Mouse (Mus musculus) layer of hippocampus, postnatal 25 days (tissue): ENCODE measurements around the gene E130116L18Rik. TPM values are rescaled to one million over a fixed set of nuclear protein-coding genes. Genes with fewer than 3 reads are reported as not detected.
"Not testable (repeated sequence)": the region's sequence is repeated elsewhere in the genome, so short reads cannot be mapped to it uniquely, and the experiment has no call there.

Experiments
- DNase-seq, 2 experiments: peaks; one replicate each; pipeline ENCODE4 v3.0.0; 2022; ENCODE audit warnings: mixed read lengths in 2 of 2, low spot score in 1 of 2; ENCODE audit errors: extremely low spot score in 1 of 2
- total RNA-seq, 2 experiments: library from RNA; stranded (reverse); gene quantifications; 2 replicates each; pipeline ENCODE4 v1.2.3; 2021

The E130116L18Rik gene
- total RNA-seq, 2 experiments from 2014 or later, result not detected

DNA sequence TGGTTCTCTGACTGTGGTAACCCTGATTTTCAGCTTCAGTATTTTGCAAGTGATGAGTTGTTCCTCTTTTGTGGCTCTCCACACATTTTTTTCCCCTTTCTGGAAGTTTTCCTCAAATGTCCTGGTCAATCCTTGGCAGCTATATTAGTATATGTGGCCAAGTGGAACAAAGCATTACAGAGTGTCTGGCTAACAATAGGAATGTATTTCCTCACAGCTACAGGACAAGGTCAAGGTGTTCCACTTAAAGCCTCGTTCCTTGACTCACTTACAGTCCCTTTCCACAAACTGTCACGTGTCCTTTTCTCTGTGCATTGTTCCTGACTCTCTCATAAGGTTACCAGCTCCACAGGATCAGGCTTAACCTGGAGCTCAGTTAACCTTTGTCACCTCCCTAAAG lies 38.4 kb downstream of the E130116L18Rik start:
- no peak for DNase-seq

DNA sequence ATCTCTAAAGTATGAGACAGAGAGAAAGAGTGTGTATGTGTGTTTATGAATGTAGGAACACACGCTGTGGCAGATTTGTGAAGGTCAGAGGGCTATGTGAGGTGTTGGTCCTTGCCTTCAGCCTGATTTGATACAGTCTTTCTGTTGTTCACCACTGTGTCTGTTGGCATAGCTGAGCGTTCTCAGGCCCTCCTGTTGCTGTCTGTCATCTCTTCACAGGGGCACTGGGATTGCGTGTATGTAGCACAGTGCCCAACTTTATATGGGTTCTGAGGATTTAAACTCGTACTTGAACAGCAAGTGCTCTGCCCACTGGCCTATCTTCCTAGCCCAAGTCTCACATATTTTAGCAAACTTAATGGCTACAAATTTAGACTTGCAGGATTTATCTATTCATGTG lies 39.4 kb downstream of the E130116L18Rik start:
- no peak for DNase-seq

DNA sequence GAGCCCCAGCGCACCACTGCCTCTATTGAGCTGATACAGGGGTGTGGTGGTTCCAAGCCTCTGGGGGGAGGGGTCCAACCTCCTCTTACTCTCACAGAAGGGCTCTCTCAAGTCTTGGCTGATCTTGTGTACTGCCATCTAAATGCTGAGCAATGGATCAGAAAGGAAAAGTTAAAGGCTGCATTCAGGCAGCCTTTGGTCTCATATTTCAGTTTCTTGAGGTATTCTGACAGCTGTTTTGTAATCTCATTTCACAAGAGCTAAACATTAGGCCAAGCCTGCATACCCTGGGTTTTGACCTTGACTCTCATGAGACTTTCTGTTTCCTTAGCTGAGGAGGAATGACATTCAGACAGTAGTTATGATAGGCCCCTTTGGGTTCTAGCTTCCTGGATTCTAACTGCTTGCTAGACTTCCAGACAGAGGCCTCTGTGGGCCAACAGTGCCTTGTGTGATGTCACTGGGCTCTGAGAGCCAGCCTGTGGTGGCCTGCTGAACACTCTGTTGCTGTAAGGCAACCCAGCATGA lies 41.9 kb downstream of the E130116L18Rik start, which contains the start of gene Galntl5:
Gene Galntl5, plus strand, starts transcription at position 457 of the 528 bp plus-strand sequence.
- no peak for DNase-seq

DNA sequence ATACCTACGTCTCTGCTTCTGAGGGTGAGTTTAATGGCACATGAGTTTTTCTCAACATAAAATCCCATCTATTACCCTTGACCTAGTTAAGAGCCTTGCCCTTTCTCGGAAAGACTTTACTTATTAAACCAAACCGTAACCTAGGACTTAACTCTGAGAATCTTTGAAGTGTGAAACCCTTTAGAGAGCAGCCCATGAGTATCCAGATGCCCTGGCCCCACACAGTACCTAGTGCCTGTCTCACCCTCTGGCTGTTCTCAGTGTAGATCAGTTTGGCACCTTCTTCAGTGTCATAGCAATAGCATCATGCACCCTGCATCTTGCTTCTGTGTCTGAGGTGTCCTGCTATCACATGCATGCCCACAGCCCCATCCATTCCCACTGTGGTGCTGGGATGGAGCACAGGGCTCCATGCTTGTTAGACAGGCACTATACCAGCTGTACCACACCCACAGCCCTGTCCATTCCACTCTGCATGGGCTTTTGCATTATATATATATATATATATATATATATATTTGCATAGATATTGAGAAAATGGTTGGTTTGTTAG lies 42.9 kb downstream of the E130116L18Rik start:
- no peak for DNase-seq

DNA sequence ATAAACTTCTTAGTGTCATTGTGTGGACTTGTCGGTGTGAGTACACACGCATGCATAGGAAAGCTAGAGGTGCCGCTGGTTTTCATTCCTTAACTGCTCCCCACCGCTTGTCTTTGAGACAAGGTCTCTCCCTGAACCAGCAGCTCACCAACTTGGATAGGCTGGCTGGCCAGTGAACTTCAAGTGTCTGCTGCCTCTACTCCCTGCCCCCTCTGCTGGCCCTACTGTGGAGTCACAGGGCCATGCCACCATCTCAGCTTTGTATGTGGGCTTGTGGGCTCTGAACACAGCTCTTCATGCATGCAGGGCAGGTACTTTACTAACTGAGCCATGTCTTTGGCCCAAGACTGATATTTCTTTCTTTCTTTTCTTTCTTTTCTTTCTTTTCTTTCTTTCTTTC lies 43.7 kb downstream of the E130116L18Rik start:
- DNase-seq, result no peak

DNA sequence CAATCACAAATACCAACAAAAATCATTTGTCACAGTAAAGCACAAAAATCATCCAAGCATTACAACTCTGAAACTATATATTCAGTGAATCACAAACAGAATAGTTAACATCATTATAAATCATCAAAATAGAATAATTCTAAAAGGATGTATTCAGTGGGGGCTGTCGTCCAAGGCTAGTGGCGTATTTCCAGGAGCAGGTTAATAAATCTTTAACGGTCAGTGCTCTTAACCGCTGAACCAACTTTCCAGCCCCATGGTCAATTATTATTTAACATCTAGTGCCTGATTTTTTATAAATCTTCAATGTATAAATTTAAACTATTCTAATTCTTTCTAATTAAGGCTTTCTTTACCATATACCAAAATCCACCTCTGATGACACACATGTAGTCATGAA lies 44.4 kb downstream of the E130116L18Rik start:
- not testable (repeated sequence) for DNase-seq

DNA sequence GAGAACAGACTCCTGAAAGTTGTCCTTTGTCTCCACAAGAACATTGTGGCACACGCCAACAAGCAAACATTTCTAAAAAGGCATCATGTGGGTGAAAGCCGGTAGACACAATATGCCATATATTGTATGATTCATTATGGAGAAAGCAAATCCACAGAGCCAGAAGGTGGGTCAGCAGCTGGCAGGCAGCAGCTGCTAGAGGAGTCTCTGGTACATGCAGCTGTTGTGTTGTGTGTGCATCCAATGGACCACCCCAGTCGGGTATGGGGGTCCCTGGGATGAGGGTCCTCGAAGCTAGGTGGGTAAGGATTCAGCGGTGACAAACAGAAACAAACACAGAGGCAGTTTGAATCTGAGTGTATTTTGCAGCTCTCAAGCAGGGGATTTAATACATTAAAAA lies 45.0 kb downstream of the E130116L18Rik start:
- DNase-seq, result not testable (repeated sequence)

Other genes starting within 250 kb of the E130116L18Rik start
- 100 to 1,000 TPM; 159 to 167 TPM for gene Prkag2, start 122.5 kb downstream of the E130116L18Rik start, total RNA-seq
- gene Galntl5, start 41.7 kb downstream of the E130116L18Rik start, total RNA-seq, result not detected
- gene Galnt11, start 1.2 kb downstream of the E130116L18Rik start, total RNA-seq, result 10 to 100 TPM; 47.1 to 49.7 TPM